Mouse (Mus musculus) right cerebral cortex, adult 18-20 months (tissue): ENCODE data around the gene Gm10130.
"Not testable (repeated sequence)": the region's sequence is repeated elsewhere in the genome, so short reads cannot be mapped to it uniquely, and the experiment has no call there.

Source experiments
- DNase-seq: peaks from one replicate; pipeline ENCODE4 v3.0.0; 2022; ENCODE audit warnings: mixed read lengths

Gm10130 gene

GRCm38 (mm10) chr2:150323402-150323801, at the start of gene Gm10130:
TSS of gene Gm10130 (plus strand) at chr2:150323702.
- DNase-seq: no peak

GRCm38 (mm10) chr2:150293669-150294068, 29.8 kb upstream of the Gm10130 start:
- DNase-seq: no peak

GRCm38 (mm10) chr2:150299096-150299495, 24.4 kb upstream of the Gm10130 start:
- no peak for DNase-seq

GRCm38 (mm10) chr2:150307183-150307773, 16.2 kb upstream of the Gm10130 start:
- DNase-seq: no peak

GRCm38 (mm10) chr2:150310952-150311884, 12.3 kb upstream of the Gm10130 start:
- peak; percentile 91 for DNase-seq

GRCm38 (mm10) chr2:150316140-150316539, 7.4 kb upstream of the Gm10130 start:
- DNase-seq: no peak

- no peak for DNase-seq
These were observed 4.5 kb upstream of the Gm10130 start for GRCm38 (mm10) chr2:150318973-150319372.

- not testable (repeated sequence) for DNase-seq
These were observed 33.6 kb downstream of the Gm10130 start for GRCm38 (mm10) chr2:150357136-150357535.

- DNase-seq: peak; percentile 91
These were observed 38.8 kb downstream of the Gm10130 start, which contains the start of gene 3300002I08Rik for GRCm38 (mm10) chr2:150362113-150362877. TSS of gene 3300002I08Rik (minus strand) at chr2:150362765.

GRCm38 (mm10) chr2:150362878-150363229, 39.4 kb downstream of the Gm10130 start:
- no peak for DNase-seq

- DNase-seq: not testable (repeated sequence)
These were observed 62.1 kb downstream of the Gm10130 start for GRCm38 (mm10) chr2:150385553-150386106.

- DNase-seq: no peak
These were observed 66.7 kb downstream of the Gm10130 start for GRCm38 (mm10) chr2:150390198-150390597.

GRCm38 (mm10) chr2:150412146-150412545, 88.6 kb downstream of the Gm10130 start:
- not testable (repeated sequence) for DNase-seq
